Mouse (Mus musculus) thymus, postnatal 4 days (tissue): ENCODE results near the gene Naif1.
A peak's percentile ranks its signal among the peaks of the same experiment; 100 is the strongest.
"Not testable (repeated sequence)": the region's sequence is repeated elsewhere in the genome, so short reads cannot be mapped to it uniquely, and the experiment has no call there.

Experiments
- DNase-seq: peaks from one replicate; pipeline ENCODE4 v3.0.0; 2021

Gene Naif1

DNA sequence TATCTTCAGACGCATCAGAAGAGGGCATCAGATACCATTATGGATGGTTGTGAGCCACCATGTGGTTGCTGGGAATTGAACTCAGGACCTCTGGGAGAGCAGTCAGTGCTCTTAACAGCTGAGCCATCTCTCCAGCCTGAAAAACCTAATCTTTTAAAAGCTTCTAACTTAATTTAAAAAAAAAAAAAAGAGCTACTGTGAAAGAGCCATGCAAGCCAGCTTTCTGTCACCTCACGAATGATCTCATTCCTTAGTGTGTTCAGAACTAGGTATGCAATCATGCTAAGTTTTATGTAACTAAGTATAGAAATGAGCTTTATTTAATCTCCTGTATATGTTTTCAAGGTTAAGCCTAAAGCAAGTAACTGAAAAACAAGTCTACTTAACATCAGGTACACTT is 9.4 kb downstream of the Naif1 start:
- no peak for DNase-seq

DNA sequence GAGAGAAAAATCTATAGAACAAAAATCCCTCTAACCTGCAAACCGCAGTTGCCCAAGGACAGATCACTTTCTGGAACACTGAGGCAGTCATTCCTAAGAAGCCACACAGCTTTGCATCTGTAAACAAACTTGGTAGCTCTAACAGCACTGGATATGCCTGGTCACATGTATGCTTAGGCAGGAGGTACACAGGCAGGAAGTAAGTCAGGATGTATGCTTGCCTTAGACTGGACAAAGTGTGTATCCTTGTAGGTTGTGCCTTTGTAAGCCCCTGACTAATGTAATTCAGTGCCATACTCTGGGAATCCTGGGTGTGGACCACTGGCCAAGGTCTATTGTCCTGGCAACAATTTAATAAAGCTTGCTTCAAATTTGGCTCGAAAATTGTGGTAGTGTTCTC is 13.5 kb downstream of the Naif1 start:
- DNase-seq = no peak

DNA sequence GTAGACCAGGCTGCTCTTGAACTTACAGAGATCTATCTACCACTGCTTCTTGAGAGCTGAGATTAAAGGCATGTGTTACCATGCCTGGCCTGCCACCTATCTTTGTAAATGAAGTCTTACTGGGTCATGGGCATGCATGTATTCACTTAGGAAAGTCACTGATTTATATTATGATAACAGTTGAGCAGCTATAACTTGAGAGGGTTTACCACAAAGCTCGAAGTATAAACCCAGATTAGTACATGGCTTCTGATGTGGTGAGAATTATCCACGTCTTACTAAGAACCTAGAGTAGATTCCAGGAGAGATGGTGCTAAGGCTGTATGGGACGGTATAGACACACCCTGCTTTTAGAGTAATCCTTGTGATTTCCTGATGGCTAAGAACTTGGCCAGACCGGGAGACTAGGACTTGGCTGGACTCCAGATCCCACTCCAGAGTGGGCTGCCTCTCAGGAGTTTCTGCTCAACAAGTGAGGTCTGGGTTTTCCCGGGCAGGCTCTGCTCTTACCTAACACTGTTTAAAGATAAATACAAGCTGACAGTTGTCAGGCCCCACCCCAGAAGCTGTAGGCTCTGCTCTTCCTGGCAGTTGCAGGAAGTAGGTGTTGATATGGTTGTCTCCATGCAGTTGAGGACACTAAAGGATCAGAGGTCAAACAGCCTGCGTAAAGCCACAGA is 14.1 kb downstream of the Naif1 start:
- peak; percentile 29 for DNase-seq

DNA sequence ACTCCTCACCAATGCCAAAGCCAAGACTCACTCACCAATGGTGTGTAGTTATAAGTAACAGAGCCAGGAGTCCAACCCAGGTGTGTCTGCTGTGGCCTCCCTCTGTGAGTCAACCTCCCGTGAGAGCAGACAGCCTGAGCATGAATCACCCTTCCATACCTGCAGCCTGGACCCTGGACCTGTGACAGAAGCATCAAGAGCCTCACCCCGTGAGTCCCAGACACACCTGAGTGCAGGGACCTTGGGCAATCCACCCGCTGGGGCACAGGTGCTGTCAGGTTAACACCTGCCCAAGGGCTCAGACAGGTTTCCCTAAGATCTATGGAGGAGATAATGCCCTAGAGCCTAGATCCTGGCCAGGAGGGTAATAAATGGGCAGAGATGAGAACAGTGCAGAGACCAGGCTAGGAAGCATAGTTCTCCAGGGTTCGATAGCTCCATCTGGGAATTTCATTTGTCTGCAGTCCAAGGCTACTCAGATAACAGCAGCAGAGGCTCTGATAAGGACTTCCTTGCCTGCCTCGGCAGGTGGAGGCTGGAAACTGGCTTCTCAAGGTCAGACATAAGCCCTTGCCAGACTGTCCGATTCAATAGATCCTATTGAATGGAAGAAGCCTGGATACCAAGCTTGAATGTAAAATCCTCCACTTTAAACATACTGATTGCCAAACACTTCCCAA is 20.9 kb downstream of the Naif1 start:
- DNase-seq = no peak

DNA sequence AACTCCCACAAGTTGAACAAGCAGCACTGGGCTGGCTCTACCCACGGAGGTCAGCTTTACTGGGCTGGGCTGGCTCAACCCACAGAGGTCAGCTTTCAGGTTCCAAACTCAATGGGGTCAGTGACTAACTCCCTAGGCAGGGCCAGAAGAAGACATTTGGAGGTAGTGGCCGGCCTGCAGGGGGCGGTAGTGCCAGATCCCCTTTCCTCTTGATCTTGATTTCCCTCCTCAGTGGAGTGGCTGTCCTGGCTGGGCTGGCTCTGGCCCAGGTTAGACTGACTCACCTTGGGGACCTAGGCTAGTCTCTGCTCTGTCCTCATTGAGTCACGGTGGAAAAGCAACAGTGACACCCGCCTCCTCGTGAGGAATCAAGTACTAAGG is 21.4 kb downstream of the Naif1 start:
- DNase-seq = peak; percentile 70

DNA sequence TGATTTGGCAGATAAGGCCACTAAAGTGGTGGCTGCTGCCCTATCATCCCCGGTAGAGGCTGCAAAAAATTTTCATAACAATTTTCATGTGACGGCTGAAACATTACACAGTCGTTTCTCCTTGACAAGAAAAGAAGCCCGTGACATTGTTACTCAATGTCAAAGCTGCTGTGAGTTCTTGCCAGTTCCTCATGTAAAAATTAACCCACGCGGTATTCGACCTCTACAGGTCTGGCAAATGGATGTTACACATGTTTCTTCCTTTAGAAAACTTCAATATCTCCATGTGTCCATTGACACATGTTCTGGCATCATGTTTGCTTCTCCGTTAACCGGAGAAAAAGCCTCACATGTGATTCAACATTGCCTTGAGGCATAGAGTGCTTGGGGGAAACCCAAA is 25.1 kb downstream of the Naif1 start:
- not testable (repeated sequence) for DNase-seq

DNA sequence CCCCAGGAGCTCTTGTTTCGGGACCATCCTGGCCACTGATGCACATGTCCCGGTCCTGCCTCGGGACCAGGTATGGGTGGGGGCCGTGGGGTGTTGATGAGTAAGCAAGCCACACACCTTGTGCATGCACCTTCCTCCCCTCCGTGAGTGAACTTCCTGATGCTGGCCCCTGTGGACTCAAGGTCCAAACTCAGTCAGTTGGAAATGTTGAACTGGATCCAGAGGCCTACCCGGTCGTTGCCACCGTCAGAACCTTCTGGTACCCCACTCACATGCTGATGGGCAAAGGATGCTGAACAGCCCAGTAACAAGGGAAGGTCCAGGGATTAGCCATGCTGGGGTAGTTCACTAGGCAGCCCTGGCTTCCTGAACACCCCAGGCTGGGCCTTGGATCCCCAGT is 32.1 kb downstream of the Naif1 start:
- DNase-seq = peak; percentile 12

DNA sequence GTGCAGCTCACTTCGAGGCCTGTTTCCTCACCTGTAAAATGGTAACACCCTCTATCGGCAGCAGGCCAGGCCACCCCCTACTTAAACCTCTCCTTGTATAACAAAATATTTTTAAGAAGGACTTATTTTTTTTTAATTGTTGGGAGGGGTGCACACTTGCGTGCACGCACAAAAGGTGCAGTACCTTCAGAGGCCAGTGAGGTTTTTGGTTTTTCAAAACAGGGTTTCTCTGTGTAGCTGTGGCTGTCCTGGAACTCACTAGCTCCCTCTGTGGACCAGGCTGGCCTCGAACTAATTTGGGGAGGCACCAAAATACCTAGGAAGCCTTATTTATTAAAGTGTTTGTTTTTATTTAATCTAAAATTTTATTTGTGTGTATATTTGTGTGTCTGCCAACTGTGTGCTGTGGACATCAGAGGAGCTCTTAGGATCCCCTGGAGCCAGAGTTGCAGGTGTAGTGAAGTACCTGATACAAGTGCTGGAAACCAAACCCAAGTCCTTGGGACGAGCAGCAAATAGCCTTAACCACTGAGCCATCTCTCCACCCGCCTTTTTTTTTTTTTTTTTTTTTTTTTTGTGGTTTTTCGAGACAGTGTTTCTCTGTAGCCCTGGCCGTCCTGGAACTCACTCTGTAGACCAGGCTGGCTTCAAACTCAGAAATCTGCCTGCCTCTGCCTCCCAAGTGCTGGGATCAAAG is 33.1 kb downstream of the Naif1 start:
- DNase-seq = peak; percentile 69

DNA sequence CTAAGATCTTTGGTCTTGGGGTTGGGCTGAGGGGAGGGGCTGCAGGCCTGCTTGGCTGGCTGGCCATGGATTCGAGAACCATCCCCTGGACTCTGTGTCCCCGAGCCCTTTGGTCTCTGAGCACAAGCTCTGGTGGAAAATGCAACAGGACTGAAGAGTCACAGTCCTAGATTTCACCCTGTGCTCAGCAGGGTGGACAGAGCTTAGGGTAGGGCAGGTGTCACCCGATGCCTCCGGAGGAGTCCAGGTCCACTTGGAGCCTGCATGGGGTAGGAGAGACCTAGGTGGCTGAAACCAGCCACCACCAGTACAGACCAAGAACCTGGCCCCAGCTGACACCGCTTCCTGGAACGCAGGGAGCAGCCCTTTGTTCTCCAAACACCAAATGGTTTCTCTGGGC is 34.7 kb downstream of the Naif1 start:
- DNase-seq = no peak

DNA sequence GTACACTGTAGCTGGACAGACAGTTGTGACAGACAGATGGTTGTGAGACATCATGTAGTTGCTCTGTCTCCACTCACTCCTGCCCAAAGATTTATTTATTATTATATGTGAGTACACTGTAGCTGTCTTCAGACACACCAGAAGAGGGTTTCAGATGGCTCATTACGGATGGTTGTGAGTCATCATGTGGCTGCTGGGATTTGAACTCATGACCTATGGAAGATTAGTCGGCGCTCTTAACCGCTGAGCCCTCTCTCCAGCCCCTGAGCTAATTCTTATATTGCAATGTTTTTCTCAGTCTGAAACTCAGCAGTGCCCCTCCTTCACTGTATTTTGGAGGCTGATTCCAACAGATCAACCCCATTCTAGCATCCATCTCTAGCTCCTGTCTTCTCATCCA is 35.5 kb downstream of the Naif1 start:
- no peak for DNase-seq

DNA sequence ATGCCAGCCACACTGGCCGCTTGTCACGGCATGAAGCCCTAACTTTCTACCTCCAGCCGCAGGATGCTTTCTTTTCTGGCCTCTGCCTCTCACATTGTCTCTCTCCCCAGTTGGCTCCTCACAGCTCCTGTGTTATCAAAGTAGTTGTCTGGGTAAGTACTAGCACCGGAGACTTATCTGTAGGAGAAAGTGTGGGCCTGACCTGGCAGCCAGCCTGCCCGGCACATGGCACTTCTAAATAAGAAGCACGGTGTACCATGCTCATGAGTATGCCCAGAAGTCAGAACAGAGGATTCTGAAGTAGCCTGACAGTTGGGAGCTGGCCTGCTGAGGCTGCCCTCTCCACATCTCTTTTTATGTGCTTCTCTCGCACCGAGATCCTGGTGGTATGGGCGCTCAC is 35.9 kb downstream of the Naif1 start:
- DNase-seq = no peak

DNA sequence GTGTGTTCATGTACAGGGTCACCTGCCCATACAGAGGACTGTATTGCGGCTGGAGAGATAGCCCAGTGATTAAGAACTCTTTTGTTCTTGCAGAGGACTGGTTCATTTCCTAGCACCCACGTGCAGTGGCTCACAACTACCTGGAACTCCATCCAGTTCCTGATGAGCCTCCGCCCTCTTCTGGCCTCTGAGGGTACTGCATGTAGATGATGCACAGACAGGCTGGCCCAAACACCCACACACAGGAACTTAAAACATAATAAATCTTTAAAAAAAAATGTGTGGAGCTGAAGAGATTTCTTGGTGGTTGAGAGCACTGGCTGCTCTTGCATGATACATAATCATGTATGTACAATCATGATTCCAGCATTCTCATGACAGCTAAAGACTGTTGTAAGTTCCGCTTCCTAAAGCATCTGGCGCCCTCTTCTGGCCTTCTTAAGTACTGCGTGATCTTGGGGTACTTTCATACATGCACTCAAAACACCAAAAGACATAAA is 36.9 kb downstream of the Naif1 start:
- peak; percentile 96 for DNase-seq

DNA sequence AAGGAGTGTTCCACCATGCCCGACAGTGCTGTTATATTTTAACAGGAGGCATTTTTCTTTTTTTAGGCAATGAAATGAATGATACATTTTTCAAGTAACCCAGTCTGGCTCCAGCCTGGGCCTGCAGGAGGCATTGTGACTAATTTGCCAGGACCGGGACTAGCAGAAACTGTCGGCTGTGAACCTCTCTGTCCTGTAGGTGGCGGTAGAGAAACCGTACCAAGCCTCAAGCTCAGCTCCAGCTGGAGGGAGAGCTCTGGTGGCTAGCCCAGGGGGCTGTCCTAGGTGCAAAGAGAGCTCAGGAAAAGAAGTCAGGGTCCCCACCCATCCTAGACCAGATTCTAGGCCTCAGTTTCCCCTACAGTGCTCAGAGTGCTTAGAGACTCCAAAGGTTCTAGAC is 38.4 kb downstream of the Naif1 start:
- peak; percentile 86 for DNase-seq

DNA sequence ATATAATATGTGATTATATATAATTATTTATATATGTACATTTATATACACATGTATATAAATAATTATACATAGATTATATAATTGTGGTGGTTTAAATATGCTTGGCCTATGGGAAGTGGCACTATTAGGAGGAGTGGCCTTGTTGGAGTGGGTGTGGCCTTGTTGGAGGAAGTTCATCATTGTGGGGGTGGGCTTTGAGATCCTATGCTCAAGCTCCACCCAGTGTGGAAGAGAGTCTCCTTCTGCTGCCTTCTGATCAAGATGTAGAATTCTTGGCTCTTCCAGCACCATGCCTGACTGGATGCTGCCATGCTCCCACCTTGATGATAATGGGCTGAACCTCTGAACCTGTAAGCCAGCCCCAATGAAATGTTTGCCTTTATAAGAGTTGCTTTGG is 40.5 kb downstream of the Naif1 start:
- not testable (repeated sequence) for DNase-seq

DNA sequence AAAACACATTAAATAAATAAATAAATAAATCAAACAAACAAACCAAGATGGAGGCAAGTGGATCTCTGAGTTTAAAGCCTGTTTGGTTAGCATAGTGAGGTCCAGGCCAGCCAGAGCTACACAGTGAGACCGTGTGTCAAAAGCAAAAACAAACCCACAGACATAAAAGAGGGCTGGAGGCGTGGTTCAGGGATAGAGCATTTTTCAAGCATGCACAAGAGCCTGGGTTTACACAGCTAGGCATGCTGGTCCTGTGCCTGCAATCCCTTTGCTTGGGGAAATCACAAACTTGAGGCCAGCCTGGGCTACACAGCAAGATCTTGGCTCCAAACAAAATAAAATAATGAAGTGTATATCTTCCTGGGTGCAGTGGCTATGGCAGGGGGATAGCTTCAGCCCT is 42.4 kb downstream of the Naif1 start:
- peak; percentile 54 for DNase-seq

DNA sequence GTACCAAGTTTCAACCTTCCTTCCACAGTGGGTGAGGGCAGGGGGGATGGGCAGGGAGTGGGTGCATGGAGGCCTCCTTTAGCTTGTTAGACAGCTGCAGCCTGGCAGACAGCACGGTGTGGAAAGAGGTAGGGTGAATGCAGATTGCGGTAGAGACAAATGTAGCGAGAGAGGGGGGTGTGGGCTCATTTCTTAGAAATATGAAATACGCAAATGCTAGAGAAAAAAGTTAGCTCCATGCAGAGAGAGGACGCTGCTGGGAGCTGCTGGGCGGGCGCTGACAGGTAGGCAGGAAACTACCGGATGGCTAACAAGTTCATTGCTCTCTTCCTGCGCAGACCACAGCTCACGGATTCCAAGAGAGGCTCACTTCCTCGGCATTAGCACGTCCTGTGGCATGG is 43.0 kb downstream of the Naif1 start:
- DNase-seq = peak; percentile 91

DNA sequence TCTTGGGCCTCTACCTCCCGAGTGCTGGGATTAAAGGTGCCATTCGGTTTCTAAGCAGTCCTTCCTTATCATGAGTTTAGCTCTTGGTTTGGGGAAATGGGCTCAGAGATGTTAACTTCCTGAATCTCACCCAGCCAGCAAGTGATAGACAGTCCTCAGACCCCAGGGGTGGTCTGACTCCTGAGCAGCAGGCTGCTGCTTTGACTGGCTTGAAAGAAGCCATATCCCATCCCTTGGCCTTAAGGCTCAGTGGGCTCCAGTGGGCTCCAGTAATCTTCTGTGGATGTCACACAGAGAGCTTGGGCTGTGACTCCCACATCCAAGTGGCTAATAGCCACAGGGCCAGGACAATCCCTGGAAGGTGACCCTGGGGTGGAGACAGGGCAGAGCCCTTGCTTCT is 44.3 kb downstream of the Naif1 start:
- peak; percentile 54 for DNase-seq

DNA sequence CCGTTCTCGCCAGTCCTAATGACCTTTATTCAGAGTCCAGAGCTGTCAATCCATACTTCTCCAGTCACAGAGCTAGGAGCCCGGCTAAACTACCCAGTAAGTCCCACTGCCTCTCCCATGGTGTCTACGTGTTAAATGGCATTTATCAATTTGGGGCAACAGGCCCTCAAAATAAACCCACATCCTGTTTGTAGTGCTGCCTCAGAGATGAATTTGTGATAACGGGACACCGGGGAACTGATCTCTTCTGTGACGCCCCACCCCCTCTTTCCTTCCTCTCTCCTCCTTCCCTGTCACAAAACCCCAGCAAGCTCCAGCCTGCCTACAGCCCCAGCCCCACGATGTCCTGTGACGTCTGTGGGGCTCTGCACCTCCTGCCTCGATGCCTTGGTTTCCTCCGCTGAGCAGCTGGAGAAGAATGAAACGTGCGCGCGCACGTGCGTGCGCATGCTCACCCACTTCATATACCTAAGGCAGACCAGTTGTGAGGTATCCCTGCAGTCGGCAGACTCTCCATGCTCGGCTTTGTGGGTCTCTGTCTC is 45.0 kb downstream of the Naif1 start:
- DNase-seq = peak; percentile 89

DNA sequence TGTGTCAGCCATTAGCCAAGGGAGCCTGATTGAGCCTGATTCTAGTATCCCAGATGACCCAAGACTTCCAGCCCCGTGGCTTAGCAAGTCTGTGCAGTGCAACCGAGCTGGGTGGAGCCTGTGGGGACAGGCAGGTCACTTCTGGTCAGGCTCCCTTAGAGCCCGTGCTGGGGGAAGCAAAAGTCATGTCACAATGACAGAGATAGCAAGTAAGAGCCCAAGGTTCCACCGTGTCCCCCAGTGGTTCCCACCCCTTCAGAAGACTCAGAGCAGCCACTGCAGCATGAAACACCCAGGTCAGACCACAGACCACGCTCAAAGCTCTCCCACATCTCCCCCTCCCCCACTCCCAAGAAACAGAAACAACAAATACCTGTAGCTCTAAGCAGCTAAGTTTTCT is 45.9 kb downstream of the Naif1 start:
- DNase-seq = peak; percentile 63

DNA sequence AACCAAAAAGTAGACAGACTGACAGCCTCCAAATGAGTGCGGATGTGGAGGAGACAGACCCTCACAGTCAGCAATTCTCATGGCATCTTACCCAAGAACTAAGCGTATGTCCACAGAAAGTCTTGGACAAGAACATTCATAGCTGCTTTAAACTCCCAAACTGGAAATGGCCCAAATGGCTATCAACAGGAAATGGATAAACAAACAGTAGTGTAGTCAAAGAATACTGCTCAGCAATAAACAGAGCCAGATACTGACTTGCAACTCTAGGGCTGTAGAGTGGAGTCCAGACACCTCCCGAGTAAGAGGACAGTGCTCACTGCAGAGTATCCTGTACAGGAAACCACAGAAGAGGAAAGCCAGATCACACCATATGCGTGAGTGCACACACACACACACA is 49.1 kb downstream of the Naif1 start:
- no peak for DNase-seq

DNA sequence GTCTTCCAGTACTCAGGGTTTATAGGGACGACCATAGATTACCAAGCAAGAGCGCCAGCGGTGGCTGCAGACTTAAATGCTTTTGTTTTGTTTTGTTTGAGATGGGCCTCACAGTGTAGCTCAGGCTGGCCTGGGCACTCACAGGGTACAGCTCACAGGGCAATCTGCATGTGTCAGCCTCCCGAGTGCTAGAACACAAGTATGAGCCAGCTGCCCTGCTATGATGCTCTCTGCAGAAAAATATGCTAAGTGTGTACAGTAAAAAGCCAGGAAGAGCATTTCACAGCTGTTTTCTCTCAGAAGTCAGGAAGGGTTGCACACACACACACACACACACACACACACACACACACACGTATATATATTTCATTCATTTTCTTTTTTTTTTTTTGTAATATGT is 50.2 kb downstream of the Naif1 start:
- no peak for DNase-seq

DNA sequence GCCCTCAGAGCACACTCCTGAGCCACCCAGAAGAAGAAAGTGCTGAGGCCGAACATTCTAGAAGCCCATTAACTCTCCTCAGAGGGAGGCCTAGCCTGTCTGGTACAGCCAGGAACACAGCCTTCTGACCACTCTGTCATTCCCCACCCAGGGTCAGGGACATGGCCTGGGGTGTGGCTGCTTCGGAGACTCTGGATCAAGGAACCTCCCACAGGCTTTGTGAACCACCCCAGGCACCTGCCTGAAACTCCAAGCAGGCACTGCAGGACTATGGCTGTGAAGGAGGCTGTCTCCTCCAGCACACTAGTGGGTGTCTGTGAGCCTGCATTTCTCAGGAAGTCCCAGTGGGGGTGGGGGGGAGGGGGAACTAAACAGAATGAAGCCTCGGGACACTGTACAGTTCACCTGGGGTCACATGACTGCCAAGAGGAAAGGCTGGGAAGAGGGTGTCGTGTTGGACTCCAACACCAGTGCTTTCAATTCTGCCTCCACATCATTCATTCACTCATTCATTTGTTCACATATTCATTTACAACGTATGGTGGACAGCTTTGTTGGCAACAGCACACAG is 51.6 kb downstream of the Naif1 start:
- no peak for DNase-seq

DNA sequence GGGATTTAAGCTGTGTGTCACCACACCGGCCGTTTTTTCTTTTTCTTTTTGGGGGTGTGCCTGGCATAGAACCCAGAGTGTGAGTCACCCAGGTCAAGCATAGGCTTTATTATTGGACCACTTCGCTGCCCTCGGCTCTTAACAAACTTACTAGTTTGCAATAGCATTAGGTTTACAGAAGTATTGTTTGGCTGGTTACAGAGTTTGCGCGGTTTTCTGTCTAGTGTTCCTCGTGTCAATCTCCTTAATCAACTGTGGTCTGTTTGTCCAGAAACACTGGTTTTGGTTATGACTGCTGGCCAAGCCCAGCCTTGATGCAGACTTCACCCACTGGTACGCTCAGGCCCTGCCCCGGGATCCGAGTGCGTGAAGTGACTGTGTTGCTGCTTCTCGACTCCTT is 52.6 kb downstream of the Naif1 start:
- no peak for DNase-seq

DNA sequence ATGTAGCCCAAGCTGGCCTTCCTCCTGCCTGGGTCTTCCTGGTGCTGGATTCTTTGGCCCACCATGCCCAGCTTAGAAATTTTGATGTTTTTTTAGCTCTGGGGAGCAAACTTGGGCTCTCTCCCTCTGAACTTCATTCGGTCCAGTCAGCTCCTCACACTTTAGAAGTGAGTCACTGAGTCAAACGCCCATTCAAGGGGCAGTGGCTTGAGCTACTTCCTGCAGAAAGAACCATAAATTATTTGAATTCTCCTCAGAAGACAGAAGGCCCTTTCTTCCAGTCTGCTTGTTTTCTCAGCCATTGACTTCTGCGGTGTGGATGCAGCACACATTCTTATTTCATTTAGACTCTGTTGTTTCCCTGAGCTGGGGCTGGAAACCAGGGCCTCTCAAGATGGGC is 53.3 kb downstream of the Naif1 start:
- no peak for DNase-seq
